Mouse (Mus musculus): Measurements from ENCODE around the gene Tnnt1. TPM values are rescaled to one million over a fixed set of nuclear protein-coding genes. Genes with fewer than 3 reads are reported as not detected.
A peak's percentile ranks its signal among the peaks of the same experiment; 100 is the strongest.

Gene Tnnt1
- 298 and 309 TPM in 2 replicates for polyA plus RNA-seq (2015; fragmentation: Nextera tagmentation; extraction: Ambion mirVana)

- Histone ChIP-seq H3K9me3 (no peaks in the 10 kb centered on the region; the same call in 1 of the 2 replicates), H3K9ac (peak within 1 kb of the TSS; percentile 19; the same call in 1 of the 2 replicates), H3K27ac (peak within 1 kb of the TSS; percentile 61; the same call in 1 of the 2 replicates), H3K4me1 (peaks cover 23% of the 10 kb centered on the region), H3K36me3 (no peaks in the 10 kb centered on the region), H3K4me3 (peak within 1 kb of the TSS; percentile 25), H3K27me3 (peaks cover 5% of the 10 kb centered on the region; the same call in 1 of the 2 replicates), H3K4me2 (replicated peaks) (0 out of 2 replicates have a peak within 1 kb of the TSS, but pooled peaks have one; percentile 3)
- WGBS = 17% methylated on average over 4 of the region's 4 CpGs
- peak; percentile 45 for ATAC-seq (ENCODE audit: low FRiP score, low read depth)
Observed at GRCm38 (mm10) chr7:4516332-4517050, at the start of gene Tnnt1. TSS of gene Tnnt1 (minus strand) at chr7:4516382.

- Histone ChIP-seq H3K27me3 (no peaks in the 10 kb centered on the region), H3K4me3 (no peak overlapping the region), H3K27ac (no peak overlapping the region), H3K36me3 (no peaks in the 10 kb centered on the region), H3K9me3 (no peaks in the 10 kb centered on the region), H3K9ac (no peak overlapping the region), H3K4me1 (no peaks in the 10 kb centered on the region), H3K4me2 (replicated peaks) (no peak overlapping the region)
- ATAC-seq (ENCODE audit: low FRiP score, low read depth) = no peak
- 93% methylated on average over 3 of the region's 3 CpGs for WGBS
Observed at GRCm38 (mm10) chr7:4562660-4563059, 46.5 kb upstream of the Tnnt1 start.

- H3K4me2 ChIP-seq (replicated peaks) = no peak overlapping the region; the same call in 1 of the 2 replicates
- H3K36me3 ChIP-seq = no peaks in the 10 kb centered on the region
- H3K4me3 ChIP-seq = no peak overlapping the region
- 69% methylated on average over 6 of the region's 6 CpGs for WGBS
- no peaks in the 10 kb centered on the region for H3K9me3 ChIP-seq
- H3K4me1 ChIP-seq = no peaks in the 10 kb centered on the region
- H3K27ac ChIP-seq = no peak overlapping the region
- H3K9ac ChIP-seq = no peak overlapping the region
- H3K27me3 ChIP-seq = no peaks in the 10 kb centered on the region
- no peak for ATAC-seq (ENCODE audit: low FRiP score, low read depth)
Observed at GRCm38 (mm10) chr7:4557167-4557560, 41.0 kb upstream of the Tnnt1 start.

- H3K9ac ChIP-seq = no peak overlapping the region
- ATAC-seq (ENCODE audit: low FRiP score, low read depth) = peak; percentile 89
- WGBS = 23% methylated on average over 15 of the region's 15 CpGs
- no peaks in the 10 kb centered on the region for H3K4me1 ChIP-seq
- no peaks in the 10 kb centered on the region for H3K36me3 ChIP-seq
- H3K9me3 ChIP-seq = no peaks in the 10 kb centered on the region
- no peak overlapping the region for H3K27ac ChIP-seq
- no peak overlapping the region; the same call in 1 of the 2 replicates for H3K4me2 ChIP-seq (replicated peaks)
- no peak overlapping the region for H3K4me3 ChIP-seq
- H3K27me3 ChIP-seq = no peaks in the 10 kb centered on the region
Observed at GRCm38 (mm10) chr7:4556256-4557166, 40.3 kb upstream of the Tnnt1 start.

GRCm38 (mm10) chr7:4547221-4547641 lies 31.0 kb upstream of the Tnnt1 start, which contains the start of gene Syt5:
TSS of gene Syt5 (minus strand) at chr7:4547541.
- peaks cover 19% of the 10 kb centered on the region for H3K27me3 ChIP-seq
- H3K27ac ChIP-seq = no peak within 1 kb of the TSS
- H3K4me3 ChIP-seq = peak within 1 kb of the TSS; percentile 42
- peak within 1 kb of the TSS; percentile 79 for H3K4me2 ChIP-seq (replicated peaks)
- H3K9ac ChIP-seq = peak within 1 kb of the TSS; percentile 56
- WGBS = 11% methylated on average over 33 of the region's 33 CpGs
- H3K9me3 ChIP-seq = no peaks in the 10 kb centered on the region
- H3K4me1 ChIP-seq = peaks cover 14% of the 10 kb centered on the region
- peak; percentile 45 for ATAC-seq (ENCODE audit: low FRiP score, low read depth)
- no peaks in the 10 kb centered on the region for H3K36me3 ChIP-seq

GRCm38 (mm10) chr7:4546591-4547131 lies 30.5 kb upstream of the Tnnt1 start:
- no peaks in the 10 kb centered on the region for H3K9me3 ChIP-seq
- 3% methylated on average over 26 of the region's 26 CpGs for whole genome bisulfite sequencing
- 0 out of 2 replicates have a peak overlapping the region, but pooled peaks have one; percentile 40 for H3K9ac ChIP-seq
- H3K27me3 ChIP-seq = peaks cover 19% of the 10 kb centered on the region
- ATAC-seq (ENCODE audit: low FRiP score, low read depth) = peak; percentile 46
- no peak overlapping the region for H3K27ac ChIP-seq
- peak overlapping the region; percentile 79 for H3K4me2 ChIP-seq (replicated peaks)
- H3K4me3 ChIP-seq = peak overlapping the region; percentile 42
- no peaks in the 10 kb centered on the region for H3K36me3 ChIP-seq
- peaks cover 14% of the 10 kb centered on the region for H3K4me1 ChIP-seq

- peaks cover 19% of the 10 kb centered on the region for H3K27me3 ChIP-seq
- H3K9me3 ChIP-seq = no peaks in the 10 kb centered on the region
- no peaks in the 10 kb centered on the region for H3K36me3 ChIP-seq
- H3K27ac ChIP-seq = no peak overlapping the region
- 78% methylated on average over 15 of the region's 15 CpGs for WGBS
- peak overlapping the region; percentile 79 for H3K4me2 ChIP-seq (replicated peaks)
- ATAC-seq (ENCODE audit: low FRiP score, low read depth) = no peak
- H3K4me3 ChIP-seq = no peak overlapping the region
- H3K4me1 ChIP-seq = peaks cover 14% of the 10 kb centered on the region
- no peak overlapping the region for H3K9ac ChIP-seq
Observed at GRCm38 (mm10) chr7:4546050-4546449, 29.9 kb upstream of the Tnnt1 start.

- Histone ChIP-seq H3K4me2 (replicated peaks) (no peak overlapping the region), H3K4me1 (peaks cover 9% of the 10 kb centered on the region), H3K36me3 (no peaks in the 10 kb centered on the region), H3K4me3 (no peak overlapping the region), H3K9ac (no peak overlapping the region), H3K27ac (no peak overlapping the region), H3K9me3 (no peaks in the 10 kb centered on the region), H3K27me3 (peaks cover 9% of the 10 kb centered on the region)
- WGBS = 33% methylated on average over 17 of the region's 17 CpGs
- ATAC-seq (ENCODE audit: low FRiP score, low read depth) = peak; percentile 60; the same call in 1 of the 2 replicates
Observed at GRCm38 (mm10) chr7:4542013-4542412, 25.8 kb upstream of the Tnnt1 start.

- H3K27ac ChIP-seq = no peak overlapping the region
- 71% methylated on average over 5 of the region's 5 CpGs for WGBS
- no peak overlapping the region for H3K4me3 ChIP-seq
- no peak overlapping the region for H3K9ac ChIP-seq
- H3K4me1 ChIP-seq = peaks cover 3% of the 10 kb centered on the region
- no peaks in the 10 kb centered on the region for H3K36me3 ChIP-seq
- H3K4me2 ChIP-seq (replicated peaks) = no peak overlapping the region
- H3K9me3 ChIP-seq = no peaks in the 10 kb centered on the region
- peaks cover 5% of the 10 kb centered on the region; the same call in 1 of the 2 replicates for H3K27me3 ChIP-seq
- no peak for ATAC-seq (ENCODE audit: low FRiP score, low read depth)
Observed at GRCm38 (mm10) chr7:4541344-4541743, 25.2 kb upstream of the Tnnt1 start.

GRCm38 (mm10) chr7:4539019-4539418 lies 22.8 kb upstream of the Tnnt1 start:
- Histone ChIP-seq H3K4me3 (no peak overlapping the region), H3K9me3 (no peaks in the 10 kb centered on the region), H3K4me1 (no peaks in the 10 kb centered on the region), H3K9ac (no peak overlapping the region), H3K27me3 (no peaks in the 10 kb centered on the region), H3K27ac (no peak overlapping the region), H3K36me3 (no peaks in the 10 kb centered on the region), H3K4me2 (replicated peaks) (no peak overlapping the region)
- no peak for ATAC-seq (ENCODE audit: low FRiP score, low read depth)
- 73% methylated on average over 2 of the region's 2 CpGs for WGBS

- no peak overlapping the region; the same call in 1 of the 2 replicates for H3K27ac ChIP-seq
- no peaks in the 10 kb centered on the region for H3K9me3 ChIP-seq
- no peaks in the 10 kb centered on the region for H3K27me3 ChIP-seq
- ATAC-seq (ENCODE audit: low FRiP score, low read depth) = no peak
- no peak overlapping the region for H3K4me3 ChIP-seq
- H3K9ac ChIP-seq = no peak overlapping the region
- no peak overlapping the region for H3K4me2 ChIP-seq (replicated peaks)
- 46% methylated on average over 4 of the region's 4 CpGs for WGBS
- no peaks in the 10 kb centered on the region for H3K36me3 ChIP-seq
- peaks cover 4% of the 10 kb centered on the region; the same call in 1 of the 2 replicates for H3K4me1 ChIP-seq
Observed at GRCm38 (mm10) chr7:4537181-4537580, 21.0 kb upstream of the Tnnt1 start.

Data from limb, embryonic 13.5 days (tissue).